Mouse (Mus musculus) forelimb bud, embryonic 11.5 days (tissue): ENCODE data around the gene Ctsa.
"Not testable (repeated sequence)": the region's sequence is repeated elsewhere in the genome, so short reads cannot be mapped to it uniquely, and the experiment has no call there.

Experiments used
- DNase-seq: peaks from one replicate; pipeline ENCODE4 v3.0.0-alpha.2; 2012; ENCODE audit warnings: low read depth, low spot score

Ctsa gene

DNA sequence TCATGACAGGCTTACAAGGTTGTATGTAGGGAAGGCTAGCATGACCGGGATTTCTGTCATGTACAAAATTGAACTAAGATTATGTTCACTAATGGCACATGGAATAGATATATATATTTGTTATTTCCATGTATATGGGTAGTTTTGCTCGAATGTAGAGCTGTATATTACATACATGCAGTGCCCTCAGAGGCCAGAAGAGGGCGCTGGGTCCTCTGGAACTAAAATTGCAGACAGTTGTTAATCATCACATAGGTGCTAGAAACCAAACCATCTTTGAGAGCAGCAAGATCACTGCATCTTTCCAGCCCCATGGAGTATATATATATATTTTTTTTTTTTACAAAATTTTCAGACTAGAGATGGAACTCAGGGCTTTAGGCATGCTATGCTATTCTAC, 13.1 kb downstream of the Ctsa start:
- no peak for DNase-seq

- DNase-seq = no peak
Observed at GRCm38 (mm10) chr2:164850061-164850460, 17.4 kb downstream of the Ctsa start.

GRCm38 (mm10) chr2:164855572-164855971, 22.9 kb downstream of the Ctsa start:
- not testable (repeated sequence) for DNase-seq

DNA sequence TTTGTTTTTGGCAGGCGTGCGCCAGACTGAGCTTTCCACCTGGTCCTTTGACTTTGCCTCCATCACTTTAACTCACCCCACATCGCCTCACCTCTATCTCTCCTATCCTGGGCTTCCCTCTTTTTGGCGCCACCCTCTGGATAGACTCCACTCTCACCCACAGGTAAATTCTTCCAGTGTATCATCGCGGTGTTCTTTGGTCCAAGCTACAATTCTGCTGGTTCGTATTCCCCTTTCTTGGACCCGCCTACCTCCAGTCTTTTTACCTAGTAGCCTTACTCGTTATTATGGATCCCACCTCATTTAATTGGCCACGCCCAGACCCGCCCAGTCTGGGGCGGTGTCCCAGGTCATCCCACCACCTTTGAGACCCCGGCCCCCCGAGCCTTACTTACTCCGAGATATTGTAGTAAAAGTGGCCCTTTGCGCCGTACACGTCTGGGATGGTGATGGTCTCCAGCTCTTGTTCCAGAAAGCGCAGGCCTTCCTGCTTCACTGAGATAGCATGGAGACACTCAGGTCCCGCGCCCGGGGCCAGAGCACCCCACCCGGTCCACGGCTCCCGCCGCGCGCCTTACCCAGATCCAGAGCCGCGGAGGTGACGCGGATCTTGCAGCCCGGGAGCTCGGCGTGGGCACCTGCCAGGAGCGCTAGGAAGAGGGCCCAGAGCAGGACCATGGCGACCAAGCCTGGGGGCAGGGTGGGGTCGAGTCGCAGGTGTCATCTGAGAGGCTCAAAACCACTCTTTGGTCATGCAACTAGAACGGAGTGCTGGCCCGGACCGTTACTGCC, 23.8 kb downstream of the Ctsa start:
- no peak for DNase-seq

DNA sequence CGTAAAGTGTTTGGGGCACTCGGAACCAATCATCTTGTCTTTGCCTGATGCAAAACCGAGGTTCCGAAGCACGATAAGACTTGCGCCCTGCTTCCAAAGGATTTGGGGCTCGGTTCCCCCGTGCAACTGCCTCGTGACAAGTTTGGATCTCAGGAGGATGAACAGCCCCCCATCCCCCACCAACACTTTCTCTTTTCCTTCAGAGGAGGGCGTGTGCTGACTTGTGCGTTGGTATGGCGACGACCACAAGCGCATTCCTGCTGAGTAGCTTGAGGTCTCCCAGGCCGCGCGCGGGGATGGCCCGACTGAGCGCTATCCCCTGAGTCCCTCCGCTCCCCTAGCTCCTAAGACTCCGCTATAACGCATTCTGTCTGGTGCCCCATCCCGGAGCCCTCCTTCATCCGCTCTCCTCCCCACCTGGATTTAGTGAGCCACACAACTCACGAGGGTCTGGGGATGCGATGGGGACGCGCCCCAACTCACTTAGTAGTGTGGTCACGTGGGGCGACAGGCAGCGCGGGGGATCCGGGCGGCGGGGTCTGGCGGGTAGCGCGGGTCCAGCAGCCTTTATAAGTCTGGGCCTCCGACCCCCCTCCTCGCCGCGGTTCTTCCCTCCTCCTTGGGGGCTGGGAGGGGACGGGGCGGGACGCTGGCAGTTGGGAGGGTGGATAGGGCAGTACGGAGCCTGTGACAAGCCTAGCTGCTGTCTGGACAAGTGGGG, 24.6 kb downstream of the Ctsa start, which contains the start of gene Pltp:
Gene Pltp, minus strand, starts transcription at position 611 of the 721 bp plus-strand sequence.
- DNase-seq = peak; percentile 63

DNA sequence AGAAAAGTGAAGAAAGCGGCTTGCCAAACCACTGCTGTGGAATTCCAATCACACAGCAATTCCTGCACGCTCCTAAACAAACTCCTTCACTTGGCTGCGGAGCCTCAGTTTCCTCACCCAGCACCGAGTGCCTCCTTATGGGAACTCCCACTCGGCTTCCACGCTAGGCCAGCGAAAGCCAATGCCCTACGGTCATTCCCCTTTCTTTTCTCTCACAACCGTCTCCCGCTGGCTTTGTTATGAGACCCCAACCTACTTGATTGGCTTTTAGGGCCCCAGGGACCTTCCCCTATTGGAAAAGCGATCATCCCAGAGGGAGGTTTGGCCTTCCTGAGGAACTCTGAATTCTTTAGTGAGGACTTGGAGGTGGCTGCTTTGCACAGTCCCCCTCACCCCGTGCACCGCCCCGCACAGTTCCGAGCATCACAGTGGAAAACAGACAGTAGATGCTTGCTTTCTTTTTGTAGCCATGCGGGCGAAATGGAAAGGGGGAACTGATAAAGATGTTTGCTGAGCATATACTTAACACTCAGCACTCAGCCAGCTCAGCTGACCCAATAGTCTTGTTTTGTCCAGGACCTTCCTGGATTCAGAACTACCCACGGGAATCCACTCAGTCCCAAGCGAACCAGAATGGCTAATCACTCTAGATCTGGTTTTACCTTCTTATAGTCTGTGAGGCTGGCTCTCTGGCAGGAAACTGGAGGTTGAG, 25.3 kb downstream of the Ctsa start:
- no peak for DNase-seq

GRCm38 (mm10) chr2:164859155-164859554, 26.5 kb downstream of the Ctsa start:
- no peak for DNase-seq

- no peak for DNase-seq
Observed at GRCm38 (mm10) chr2:164859640-164860432, 27.2 kb downstream of the Ctsa start.

DNA sequence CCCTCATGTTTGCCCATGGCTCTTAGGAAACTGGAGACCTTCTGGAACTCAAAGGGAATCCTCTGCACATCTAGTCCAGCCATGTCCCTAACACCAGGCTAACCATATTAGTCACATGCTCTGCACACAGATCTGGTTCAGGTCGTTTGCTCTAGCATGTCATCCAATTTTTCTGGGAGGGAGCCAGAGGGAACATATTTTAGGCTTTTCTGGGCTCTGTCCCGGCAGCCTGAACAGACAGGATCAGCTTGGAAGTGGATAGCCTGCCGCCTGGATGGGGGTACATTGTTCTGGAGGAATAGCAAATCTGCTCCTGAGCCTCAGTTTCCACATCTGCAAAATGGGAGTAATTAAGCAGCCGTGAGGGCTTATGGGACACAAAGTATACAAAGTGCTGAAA, 28.4 kb downstream of the Ctsa start:
- no peak for DNase-seq

DNA sequence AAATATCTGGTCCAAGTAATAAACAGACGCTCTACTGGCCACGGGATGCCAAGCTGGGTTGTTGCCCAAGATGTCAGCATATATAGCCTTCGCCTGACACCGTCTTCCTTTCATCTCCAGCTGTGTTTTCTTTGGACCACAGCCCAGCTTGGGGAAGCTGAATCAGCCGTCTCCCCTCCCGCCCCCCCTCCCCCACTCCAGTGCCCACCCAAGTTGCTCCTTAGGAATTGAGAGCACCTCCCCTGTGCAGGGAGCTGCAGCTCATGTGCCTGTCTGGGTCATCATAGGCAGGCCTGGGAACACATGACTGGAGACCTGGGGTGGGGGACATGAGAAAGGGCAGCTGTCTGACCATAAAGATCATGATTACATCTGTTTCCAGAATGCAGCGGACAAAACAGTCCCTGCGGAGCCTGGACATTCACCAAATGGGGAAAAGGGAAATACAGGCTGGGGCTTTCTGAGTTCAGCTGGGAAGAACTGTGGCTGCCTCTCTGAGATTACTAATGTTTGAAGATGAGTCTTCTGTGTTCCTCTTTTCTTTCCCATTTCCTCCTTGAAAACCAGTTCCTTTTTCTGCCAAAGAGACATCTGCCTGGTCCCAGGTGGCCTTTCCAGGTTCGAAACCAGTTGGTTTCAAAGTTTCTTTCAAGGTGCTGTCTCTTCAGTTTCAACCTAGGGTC, 29.6 kb downstream of the Ctsa start:
- DNase-seq = no peak

- not testable (repeated sequence) for DNase-seq
Observed at GRCm38 (mm10) chr2:164863411-164863810, 30.7 kb downstream of the Ctsa start.

- DNase-seq = no peak
Observed at GRCm38 (mm10) chr2:164864593-164864992, 31.9 kb downstream of the Ctsa start.

- no peak for DNase-seq
Observed at GRCm38 (mm10) chr2:164866741-164867551, 34.3 kb downstream of the Ctsa start.

DNA sequence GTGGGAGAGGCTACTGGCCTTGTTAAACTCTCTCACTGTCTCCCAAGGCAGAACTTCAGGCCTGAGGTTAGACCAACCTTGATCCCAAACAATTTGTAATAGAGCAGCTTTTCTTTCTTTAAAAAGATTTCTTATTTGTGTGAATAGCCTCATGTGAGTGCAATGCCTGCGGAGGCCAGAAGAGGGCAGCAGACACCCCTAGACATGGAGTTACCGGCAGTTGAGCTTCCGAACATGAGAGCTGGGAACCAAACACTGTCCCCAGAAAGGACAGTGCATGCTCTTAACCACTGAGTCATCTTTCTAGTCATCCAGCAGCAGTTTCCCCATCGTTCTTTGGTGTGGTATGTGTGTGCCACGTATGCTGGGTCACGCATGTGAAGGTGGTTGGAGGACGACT, 34.9 kb downstream of the Ctsa start:
- DNase-seq = no peak

DNA sequence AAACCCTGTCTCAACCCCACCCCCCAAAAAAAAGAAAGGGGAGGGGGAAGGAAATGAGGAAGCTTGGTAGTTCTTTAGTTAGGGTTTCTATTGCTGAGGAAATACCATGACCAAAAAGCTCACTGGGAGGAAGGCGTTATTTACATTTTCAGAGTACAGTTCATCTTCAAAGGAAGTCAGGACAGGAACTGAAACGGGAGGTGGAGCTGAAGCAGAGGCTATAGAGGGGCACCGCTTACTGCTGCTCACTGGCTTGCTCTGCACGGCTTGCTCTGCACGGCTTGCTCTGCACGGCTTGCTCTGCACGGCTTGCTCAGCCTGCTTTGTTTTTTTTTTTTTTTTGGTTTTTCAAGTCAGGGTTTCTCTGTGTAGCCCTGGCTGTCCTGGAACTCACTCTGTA, 35.8 kb downstream of the Ctsa start:
- DNase-seq = no peak

GRCm38 (mm10) chr2:164871602-164872303, 39.1 kb downstream of the Ctsa start:
- DNase-seq = no peak

DNA sequence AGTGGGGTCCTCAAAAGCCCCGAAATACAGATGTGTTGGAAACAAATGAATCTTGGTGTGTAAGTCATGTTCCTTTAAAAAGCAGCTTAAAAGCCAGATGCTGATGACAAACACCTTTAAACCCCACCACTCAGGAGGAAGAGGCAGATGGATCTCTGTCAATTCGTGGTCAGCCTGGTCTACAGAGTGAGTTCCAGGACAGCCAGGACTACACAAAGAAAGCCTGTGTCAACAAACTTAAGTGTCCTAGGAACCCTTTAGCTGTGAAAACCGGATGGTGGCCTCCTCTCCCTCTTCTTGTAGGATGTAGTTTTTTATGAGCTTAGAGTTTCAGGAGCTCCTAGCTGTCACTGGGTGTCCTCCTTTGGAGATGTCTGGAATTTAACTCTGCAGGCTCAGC, 40.9 kb downstream of the Ctsa start:
- DNase-seq = no peak

DNA sequence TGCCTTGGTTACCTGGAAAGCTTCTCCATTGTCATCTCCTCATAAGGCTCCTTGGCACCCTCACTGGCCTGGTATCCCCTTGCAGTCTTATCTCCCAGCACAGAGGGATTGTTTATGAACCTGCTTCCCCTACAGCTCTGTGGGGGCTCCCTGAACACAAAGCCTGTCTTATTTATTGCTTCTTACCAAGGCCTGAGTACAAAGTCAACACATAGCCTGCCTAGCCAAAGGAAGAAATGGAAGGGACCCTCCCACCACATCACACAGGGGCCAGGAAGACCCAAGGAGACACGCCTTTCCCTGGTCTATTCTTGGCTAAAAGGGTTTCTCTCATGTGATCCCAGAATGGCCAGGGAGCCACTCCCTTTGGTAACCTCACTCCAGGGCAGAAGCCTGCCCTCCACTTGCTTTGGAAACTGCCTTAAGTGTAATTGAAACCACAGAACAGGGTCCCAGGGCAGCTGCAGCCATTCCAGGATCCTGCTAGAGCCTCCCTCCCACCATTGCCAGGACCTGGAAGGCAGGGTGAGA, 41.6 kb downstream of the Ctsa start:
- no peak for DNase-seq

DNA sequence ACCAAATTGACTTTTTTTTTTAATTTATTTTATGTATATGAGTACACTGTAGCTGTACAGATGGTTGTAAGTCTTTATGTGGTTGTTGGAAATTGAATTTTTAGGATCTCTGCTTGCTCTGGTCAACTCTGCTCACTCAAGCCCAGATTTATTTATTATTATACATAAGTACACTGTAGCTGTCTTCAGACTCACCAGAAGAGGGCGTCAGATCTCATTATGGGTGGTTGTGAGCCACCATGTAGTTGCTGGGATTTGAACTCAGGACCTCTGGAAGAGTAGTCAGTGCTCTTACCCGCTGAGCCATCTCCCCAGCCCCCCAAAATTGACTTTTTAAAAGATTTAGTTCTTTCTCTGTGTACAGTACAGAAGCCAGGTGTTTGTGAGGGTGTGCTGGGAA, 43.0 kb downstream of the Ctsa start:
- not testable (repeated sequence) for DNase-seq
